Mouse (Mus musculus): Measurements from ENCODE around the gene H2-DMb2.

DNA sequence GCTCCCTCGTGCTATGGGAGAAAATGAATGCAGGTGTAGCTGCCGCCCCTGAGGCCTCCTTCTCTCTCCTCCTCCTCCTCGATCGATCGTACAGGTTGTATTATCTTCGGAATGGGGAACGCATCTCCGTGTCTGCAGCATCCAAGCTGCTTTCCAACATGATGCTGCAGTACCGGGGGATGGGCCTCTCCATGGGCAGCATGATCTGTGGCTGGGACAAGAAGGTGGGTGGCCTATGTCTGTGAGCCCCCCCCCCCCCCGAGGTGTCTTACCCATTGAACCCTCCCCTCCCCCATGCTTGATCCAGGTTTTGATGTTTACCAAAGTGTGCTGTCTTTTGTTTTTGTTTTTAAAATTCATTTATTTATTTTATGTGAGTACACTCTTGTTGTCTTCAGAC is 56.9 kb downstream of the H2-DMb2 start:
- TF ChIP-seq CTCF (IDR thresholded peaks at IDR 0.05; ENCODE audit: control insufficient read depth, insufficient read depth, insufficient replicate concordance, low read depth, low read length), result no peak
- no peak for TF ChIP-seq POLR2A (IDR thresholded peaks at IDR 0.05; ENCODE audit: control insufficient read depth, low read depth, low read length)
